Mouse (Mus musculus): ENCODE measurements around the gene Cirbp. TPM values are rescaled to one million over a fixed set of nuclear protein-coding genes. Genes with fewer than 3 reads are reported as not detected.

Cirbp gene
- total RNA-seq, 2 experiments from 2014 or later: 211 to 228 TPM

DNA sequence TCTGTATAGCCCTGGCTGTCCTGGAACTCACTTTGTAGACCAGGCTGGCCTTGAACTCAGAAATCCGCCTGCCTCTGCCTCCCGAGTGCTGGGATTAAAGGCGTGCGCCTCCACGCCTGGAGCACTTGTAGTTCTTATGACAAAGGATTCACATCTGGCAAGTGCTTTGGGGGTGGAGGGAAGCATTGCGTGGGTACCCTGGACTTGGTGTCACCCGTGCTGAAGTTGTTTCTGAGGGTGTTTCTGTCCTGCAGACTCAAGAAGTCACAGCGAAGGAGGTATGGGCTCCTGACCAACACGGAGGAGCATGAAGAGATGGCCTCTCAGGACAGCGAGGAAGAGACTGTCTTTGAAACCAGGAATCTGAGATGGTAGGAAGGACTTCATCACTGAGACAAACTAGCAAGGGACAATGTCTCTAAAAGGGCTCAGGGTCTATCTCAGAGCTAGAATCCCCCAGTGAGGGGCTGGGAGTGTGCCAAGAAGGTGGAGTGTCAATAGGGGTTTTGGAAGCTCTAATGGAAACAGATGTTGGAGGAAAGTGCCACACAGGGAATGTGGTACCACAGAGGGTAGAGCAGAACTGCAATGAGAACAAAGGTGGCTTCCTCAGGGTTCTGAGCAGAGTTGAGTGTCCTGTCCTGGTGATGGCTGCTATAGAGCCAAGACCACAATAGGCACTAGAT, 8.3 kb downstream of the Cirbp start:
- intact Hi-C loops (cut with DNase I): no loop called here
- no peak for DNase-seq

DNA sequence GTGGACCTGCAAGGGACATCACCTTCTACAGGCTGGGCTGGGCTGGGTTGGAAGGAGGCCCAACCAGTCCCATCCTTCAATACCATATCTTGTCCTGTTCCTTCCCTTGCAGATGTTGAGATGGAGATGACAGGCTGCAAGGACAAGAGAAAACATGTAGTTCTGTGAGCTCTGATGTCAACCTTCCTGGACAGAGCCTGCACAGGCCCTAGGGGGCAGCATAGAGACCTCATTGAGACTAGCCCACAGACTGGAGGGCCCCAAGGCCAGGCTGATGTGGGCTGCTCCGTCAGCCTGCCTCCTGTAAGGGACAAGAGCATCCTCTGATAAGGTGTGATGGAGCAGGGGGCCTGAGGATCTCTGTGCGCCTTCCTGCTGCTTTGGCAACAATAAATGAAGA, 8.9 kb downstream of the Cirbp start:
- intact Hi-C loops (cut with DNase I): loop anchor here (1.0 kb wide), 1 partner anchor 71 kb away; no protein-coding TSS in a partner anchor

DNA sequence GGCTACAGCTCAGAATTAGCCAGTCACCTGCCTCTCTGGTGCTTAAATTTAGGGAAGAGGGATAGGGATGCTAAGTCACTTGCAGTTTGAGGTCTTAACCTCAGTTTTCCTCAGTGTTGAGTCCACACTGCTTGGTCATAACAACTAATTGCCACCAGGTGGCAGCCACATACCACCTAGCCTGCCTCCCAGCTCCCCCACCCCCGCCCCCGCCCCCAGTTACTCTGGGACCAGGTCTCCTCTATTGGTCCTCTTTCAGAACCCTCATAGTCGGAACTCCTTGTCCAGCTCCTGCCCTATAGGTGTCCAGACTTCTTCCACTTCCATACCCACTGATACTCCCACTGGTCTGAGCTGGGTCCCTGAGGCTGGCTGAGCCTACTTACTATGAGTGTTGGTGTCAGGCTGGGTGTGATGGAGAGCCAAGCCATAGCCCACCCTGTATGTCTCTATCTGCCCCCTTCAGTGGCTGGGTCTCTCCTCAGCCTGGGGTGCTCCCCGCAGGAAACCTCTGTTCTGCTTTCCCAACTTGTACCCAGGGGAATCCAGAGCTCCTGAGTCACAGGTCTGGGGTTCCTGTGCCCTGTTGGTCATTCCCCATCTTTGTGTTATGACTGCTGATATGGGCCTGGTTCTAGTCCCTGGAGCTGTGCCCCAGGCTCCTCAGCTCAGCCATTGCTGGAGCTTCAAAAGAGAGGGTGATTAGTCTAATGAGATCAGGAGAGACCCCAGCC, 9.9 kb downstream of the Cirbp start:
- peak; percentile 67 for DNase-seq
- intact Hi-C loops (cut with DNase I): loop anchor here (1.0 kb wide), 1 partner anchor 70 kb away; no protein-coding TSS in a partner anchor

More for the DNA sequence above, 8.9 kb downstream of the Cirbp start:
- DNase-seq: no peak

DNA sequence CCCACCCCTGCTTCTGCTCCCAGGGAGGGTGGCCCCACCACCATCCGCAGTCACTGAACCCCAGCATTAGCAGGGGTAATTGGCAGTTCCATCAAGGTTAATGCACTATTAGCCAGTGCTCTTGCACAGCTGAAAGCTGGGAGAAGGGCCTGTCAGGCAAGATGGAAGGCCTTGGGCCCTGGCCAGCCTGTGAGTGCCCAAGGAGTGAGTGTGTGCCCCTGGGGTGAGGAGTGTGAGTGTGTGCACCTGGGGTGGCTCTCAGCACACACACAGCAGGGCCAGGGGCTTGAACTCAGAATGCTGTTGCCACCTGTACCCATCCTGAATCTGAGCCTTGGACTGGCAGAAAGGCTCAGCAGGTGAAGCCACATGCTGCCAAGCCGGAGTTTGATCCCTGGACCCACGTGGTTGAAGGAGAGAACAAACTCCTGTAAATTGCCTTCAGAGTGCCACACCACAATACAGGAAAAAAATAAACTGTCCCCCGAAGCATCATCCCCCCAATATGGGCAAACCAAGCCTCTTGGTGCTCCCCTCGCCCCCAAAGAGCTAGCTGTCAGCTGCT, 10.6 kb downstream of the Cirbp start:
- no peak for DNase-seq
- intact Hi-C loops (cut with DNase I): no loop called here

DNA sequence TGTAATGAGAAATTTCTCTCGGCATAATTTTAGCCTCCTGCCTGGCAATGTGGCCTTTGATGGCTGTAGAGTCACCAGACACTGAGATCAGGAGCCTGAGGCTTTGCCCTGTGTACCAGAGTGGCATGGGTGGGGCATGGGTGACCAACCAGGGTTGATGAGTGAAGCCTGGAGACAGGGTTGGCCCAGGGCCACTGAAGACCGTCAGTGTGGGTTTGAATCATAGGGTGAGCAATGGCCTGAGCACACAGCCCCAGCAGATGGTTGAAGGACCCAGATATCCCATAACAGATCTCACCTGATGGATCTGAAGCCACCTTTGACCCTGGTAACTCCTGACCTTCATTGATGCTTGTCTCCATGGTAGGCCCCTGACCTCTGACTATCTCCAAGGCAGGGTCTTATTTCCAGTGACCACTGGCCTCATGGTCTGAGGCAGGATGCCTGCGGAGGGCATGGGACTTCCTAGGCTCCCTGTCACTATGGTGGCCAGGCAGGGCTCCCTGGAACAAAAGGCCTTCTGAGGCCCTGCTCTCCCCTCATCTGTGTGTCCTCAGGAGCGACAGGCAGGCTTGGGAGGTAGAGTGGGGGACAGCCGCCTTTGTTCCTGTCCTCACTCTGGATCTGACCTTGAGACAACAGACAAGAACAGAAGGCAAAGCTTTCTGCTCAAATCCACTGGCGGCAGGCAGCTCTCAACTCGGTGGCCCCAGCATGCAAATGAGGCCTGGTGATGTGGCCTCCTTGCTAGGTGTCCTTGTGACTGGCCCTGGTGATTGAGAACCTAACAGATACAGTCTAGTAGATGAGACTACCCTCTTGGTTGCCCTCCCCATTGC, 11.9 kb downstream of the Cirbp start:
- DNase-seq: no peak
- intact Hi-C loops (cut with DNase I): no loop called here

DNA sequence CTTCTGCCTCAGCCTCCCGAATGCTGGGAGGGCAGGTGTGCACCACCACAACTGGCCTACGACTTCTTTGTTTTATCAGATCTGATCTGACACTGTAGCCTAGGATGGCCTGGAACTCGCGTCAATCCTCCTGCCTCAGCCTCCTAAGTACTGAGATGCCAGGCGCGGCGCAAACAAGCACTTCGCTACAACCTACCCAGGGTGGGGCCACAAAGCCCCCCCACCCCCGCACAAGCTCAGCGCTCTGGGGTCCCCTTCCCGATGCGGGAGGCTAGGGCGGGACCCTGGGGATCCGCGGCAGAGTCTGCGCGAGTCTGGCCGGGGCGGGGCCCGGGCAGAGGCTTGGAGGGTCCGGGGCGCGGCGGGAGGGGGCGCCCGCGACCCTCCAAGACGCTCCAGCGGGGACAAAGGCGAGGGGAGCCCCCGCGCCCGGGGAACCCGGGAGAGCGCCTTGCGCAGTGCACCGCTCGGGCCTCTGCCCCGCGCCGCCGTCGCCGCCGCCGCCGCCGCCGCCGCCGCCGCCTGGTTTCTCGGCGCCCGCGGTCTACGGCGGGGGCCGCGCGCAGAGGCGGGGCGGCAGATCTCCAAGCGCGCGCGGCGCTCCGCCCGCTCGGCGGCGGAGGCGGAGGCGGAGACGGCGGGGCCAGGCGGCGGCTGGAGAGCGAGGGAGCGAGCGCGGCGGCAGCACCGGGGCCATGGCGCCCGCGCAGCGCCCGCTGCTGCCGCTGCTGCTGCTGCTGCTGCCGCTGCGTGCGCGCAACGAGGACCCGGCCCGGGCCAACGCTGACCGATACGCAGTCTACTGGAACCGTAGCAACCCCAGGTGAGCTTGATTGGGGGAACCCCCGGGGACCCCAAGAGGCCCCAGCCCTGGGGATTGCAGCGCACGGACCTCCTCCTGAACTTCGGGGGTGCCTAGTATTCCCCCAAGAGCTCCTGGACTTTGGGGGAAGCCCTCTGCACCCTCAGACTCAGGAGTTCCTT, 13.6 kb downstream of the Cirbp start, which contains the start of gene Efna2:
TSS of gene Efna2 (plus strand) at position 415 of the 984 bp plus-strand sequence.
- peak; percentile 63 for DNase-seq
- intact Hi-C loops (cut with DNase I): no loop called here

DNA sequence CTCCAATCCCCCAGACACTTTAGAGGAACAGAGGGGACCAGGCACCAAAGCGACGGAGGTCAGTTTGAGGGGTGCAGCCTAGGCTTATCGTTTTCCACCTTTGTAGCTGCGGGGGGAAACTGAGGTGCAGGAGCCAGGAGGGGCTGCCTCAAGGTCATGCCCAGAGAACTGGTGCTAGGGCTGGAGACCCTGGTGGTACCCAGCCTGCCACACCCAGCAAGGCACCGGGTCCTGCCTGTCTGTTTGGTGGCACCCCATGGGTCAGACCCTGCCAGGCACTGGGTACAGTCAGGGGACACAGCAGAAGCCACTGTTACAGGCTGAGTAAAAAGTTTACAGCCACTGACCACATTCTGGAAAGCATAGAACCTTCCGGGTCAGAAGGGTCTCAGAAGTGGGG, 14.5 kb downstream of the Cirbp start:
- DNase-seq: no peak
- intact Hi-C loops (cut with DNase I): no loop called here

DNA sequence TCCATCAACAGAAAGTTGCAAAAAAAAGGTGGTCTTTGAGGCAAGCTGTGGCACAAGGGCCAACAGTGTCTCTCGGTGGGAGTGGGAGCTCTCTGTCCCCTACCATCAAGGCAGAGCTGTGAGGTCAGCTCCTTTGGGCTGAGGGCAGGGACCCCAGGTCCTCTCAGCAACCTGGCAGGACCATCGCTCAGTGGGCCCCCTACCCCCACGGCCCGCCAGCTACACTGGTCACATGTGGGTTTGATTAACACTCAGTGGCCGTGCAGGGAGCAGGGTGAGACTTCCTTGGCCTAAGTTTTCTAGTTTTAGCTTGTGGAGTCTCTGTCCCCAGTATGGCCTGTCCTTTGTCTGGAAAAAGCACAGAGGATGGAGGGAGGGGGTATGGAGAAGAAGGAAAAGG, 15.0 kb downstream of the Cirbp start:
- intact Hi-C loops (cut with DNase I): no loop called here
- no peak for DNase-seq

DNA sequence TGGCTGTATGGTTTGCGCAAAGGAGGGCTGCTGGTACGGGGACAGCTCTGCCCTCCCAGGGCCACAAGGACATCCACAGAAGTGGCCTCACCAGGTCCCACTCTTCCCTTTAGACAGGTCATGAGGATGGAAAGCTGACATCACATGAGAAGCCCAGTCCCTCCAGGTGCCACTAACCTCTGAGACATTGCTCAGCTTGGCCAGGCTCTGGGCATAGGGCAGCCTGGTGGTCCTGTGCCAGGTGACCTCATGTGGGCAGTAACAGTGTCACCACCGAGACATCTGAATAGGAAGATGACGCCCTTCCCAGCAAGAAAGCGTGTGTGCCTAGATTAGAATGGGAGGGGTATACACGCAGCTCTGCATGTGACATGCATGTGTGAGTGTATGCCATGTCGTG, 16.8 kb downstream of the Cirbp start:
- DNase-seq: no peak
- intact Hi-C loops (cut with DNase I): no loop called here

DNA sequence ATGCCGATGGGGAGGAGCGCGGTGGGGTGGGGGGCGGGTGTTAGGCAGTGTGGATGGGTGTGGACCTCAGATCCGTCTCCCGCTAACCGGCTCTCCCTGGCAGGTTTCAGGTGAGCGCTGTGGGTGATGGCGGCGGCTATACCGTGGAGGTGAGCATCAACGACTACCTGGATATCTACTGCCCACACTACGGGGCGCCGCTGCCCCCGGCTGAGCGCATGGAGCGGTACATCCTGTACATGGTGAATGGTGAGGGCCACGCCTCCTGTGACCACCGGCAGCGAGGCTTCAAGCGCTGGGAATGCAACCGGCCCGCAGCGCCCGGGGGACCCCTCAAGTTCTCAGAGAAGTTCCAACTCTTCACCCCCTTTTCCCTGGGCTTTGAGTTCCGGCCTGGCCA, 20.9 kb downstream of the Cirbp start:
- DNase-seq: no peak
- intact Hi-C loops (cut with DNase I): no loop called here

DNA sequence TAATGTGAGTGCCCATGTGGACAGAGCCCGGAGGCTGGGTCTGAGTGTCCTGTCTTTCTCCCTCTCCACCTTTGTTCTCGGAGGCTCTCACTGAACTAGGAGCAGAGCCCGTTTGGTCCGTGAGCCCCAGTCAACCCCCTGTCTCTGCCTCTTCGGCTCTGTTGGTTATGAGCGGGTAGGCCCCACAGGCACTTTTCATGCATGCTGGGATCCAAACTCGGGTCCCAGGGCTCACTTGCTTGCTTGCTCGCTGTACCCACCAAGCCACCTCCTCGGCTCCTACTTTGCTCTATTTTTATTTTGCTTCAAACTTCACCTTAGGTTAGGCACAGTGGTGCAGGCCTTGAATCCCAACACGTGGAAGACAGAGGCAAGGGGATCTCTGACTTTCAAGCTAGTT, 22.0 kb downstream of the Cirbp start:
- DNase-seq: no peak
- intact Hi-C loops (cut with DNase I): no loop called here

DNA sequence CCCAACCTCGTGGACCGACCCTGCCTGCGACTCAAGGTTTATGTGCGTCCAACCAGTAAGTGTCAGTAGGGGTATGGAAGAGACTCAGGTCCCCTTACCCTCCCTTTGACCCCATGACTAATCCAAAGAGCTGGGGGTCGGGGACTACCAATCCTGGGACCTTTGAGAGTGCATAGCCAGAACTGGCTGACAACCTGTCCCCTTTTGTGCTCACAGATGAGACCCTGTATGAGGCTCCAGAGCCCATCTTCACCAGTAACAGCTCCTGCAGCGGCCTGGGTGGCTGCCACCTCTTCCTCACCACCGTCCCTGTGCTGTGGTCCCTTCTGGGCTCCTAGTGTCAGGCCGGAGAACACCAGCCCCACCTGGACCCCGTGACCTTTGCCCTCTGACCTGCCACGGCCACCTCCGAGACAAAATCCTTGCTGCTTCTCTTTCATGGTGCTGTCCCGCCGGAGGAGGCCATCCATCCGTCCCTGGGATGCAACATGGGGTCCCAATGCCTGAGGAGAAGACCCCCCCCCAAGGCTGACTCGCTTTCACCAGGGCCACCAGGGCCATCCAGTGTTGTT, 22.8 kb downstream of the Cirbp start:
- DNase-seq: no peak
- intact Hi-C loops (cut with DNase I): no loop called here

DNA sequence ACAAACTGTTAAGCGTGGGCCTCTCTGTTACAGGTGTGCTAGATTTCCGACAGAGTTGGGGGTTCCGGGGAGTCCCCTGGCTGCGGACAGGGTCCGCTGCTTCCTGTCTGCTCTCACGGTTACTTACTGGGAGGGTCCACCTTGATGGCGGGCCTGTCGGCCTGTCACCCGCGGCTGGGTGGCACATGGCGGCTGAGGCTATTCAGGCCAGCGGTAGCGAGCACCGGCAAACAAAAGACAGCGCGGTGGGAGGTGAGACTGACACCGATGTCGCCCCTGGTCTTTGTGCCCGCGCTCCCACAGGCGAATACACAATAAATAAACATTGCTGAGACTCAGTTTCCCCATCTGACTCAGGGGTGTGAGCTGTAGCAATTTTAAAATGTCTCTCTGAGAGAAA, 24.2 kb downstream of the Cirbp start:
- no peak for DNase-seq
- intact Hi-C loops (cut with DNase I): loop anchor here (5.0 kb wide), 1 partner anchor 37 kb away; the partner anchor contains the start of gene Mum1

DNA sequence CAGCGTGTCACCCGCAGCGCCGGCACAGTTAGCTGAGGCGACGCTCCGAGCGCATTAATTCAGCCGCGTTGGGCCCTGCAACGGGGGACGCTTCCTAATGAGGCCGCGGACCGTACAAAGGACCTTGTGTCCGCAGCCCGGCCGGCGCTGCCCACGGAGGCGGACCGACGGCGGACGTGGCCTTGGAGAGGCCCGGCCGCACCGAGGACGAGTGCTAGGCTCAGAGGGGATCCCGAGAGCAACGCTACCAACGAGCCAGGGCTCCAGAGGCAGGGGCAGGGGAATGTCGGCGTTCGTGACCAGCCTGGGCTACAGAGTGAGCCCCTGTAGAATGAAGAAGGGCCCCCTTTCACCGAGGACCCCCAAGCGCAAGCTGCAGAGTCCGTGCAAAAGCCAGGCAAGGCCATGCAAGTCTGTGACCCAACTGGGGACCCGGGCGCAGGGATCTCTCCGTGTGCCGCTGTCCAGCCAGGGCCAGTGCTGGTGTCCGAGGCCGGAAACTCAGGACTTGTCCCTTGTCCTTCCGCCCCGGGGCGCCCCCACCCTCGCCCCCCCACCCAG, 24.8 kb downstream of the Cirbp start:
- intact Hi-C loops (cut with DNase I): loop anchor here (5.0 kb wide), 1 partner anchor 37 kb away; the partner anchor contains the start of gene Mum1
- peak; percentile 48 for DNase-seq

DNA sequence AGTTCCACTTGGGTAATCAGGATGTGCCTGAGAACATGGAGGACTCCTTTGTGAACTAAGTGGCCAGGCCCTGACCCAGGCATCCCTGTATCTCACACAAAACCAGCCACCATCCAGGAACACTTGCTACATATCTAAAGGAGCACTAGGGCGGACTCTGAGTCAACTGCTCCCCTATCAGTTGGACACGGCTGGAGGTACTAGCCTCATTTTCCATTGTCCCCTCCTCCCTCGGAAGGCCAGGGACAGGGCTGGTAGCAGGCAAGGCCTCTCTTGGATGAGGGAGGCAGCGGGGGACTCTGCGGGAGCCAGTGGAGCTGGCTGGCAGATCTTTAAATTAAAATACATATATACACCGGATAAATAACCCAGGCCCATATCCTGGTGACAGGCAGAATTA, 28.2 kb downstream of the Cirbp start:
- intact Hi-C loops (cut with DNase I): loop anchor here (5.0 kb wide), 1 partner anchor 33 kb away; the partner anchor contains the start of gene Mum1
- DNase-seq: no peak

DNA sequence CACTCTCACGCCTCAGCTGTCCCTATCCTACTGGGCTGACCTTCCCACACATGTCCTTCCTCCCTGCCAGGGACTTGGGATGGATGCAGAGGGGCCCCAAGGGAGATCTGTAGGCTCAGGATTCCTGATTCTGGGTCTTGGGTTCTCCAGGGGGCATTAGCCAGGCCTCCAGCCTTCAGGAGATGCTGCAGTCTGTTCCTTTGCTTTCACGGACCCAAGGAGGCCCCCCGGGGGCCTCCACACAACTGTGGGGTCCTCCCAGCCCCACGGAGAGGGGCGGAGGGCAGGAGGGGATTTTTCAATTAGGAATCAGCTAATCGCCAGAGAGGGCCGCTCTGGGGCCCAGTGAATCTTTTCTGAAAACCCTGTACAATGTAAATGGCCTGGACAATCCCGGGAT, 28.7 kb downstream of the Cirbp start:
- no peak for DNase-seq
- intact Hi-C loops (cut with DNase I): loop anchor here (5.0 kb wide), 1 partner anchor 33 kb away; the partner anchor contains the start of gene Mum1

DNA sequence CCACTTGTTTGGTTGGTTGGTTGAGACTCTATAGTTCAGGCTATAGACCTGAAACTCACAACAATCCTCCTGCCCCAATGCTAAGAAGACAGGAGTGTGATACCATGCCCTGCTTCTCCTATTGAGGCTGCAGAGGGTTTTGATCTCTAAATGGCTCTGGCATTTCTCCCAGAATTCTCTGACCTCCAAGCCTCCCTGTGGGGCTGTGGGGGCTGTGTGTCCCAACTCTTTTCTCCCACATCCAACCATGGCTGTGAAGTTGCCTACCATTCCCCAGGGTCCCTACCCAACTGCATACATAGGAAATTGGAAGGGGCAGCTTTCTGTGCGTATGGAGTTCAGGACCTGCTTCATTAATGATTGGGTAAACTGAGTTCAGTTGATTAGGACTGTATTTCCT, 30.4 kb downstream of the Cirbp start:
- no peak for DNase-seq
- intact Hi-C loops (cut with DNase I): no loop called here

DNA sequence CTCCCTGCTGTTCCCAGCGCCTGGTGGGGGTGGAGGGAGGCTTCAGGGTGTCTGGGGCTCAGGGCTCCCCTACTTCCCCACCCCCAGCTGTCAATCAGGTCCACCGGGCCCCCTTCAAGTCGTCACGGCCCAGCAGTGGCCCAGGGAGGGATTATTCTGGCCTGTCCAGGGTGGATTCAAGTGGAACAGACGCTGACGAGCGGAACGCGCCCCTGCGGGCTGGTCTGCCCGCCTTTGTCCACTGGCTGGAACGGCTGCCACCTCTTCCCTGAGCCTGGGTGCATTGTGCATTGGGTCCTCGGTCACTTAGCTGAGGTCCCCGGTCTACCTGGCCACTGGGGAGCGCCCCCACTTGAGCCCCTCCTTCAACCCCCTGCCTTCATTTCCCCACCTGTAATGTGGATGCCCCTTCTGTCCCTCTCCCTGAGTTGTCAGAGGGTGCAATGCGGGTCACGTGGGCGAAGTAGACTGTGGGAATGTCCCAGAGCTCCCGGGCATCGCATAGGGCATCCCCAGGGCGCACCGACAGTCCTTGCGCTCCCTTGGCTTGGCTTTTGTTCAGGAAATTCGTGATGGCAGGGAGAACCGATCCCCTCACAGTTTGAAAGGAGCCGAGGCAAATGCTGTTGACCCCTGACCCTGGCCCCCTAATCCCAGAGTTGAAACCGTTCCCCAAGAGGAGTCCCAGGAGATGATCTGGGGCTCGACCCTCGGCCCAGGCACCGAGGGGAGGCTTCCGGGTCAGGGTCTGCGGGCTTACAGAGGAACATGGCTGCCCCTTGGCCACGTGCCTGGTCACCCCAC, 31.2 kb downstream of the Cirbp start:
- intact Hi-C loops (cut with DNase I): no loop called here
- no peak for DNase-seq

Data from left cerebral cortex, postnatal 4 days (tissue).